Mouse (Mus musculus) activated CD4-positive, CD25-positive, alpha-beta regulatory T cell (primary cell): ENCODE results near the gene Tbc1d8b. TPM values are rescaled to one million over a fixed set of nuclear protein-coding genes. Genes with fewer than 3 reads are reported as not detected.

Experiments used
- polyA plus RNA-seq, 2 experiments: library from polyadenylated mRNA; unstranded; fragments of 100-300 nt; shearing (Covaris generic); gene quantifications; one replicate each; pipeline ENCODE4 v1.2.1; 2017

Tbc1d8b gene
- 10 to 100 TPM in 1 of 2 experiments, 1 to 10 TPM in 1; 7.0 to 10.4 TPM for polyA plus RNA-seq

DNA sequence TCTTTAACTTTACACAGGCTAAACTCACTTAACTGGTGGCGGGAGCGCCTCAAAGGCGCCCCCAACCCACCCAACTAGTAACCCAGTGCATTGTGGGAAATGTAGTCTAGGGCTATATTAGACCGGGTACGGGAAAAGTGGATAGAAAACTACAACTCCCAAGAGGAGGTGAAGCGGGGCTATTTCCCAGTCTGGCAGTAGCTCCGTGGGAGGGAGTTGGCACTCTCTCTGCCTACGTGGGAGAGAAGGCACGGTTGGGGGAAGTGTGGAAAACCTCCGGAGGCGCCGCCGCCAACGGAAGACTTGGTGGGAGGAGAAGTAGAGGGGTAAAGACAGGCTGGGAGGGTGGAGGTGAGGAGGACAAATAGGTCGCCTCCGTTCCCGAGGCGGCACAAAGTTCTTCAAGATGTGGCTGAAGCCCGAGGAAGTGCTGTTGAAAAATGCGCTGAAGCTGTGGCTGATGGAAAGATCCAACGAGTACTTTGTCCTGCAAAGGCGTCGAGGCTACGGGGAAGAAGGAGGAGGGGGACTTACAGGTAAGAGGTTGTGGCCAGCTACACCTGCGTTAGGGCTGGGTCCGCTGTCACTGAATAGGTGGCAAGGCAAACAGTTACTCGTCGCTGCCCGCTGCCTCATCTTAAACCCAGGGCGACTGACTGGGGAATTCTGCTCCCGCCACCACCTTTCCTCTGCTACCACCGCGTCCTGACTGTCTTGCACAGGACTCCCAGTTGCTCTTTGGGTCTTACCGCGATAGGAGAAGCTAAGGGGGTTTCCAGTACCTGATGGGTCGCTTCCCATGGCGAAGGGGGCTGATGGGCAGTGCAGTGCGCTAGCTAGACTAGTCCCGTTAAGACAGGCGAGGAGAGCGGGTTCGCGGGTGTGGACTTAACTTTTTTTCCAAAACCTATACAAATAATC lies at the start of gene Tbc1d8b:
Gene Tbc1d8b, plus strand, starts transcription at position 222 of the 921 bp plus-strand sequence.

DNA sequence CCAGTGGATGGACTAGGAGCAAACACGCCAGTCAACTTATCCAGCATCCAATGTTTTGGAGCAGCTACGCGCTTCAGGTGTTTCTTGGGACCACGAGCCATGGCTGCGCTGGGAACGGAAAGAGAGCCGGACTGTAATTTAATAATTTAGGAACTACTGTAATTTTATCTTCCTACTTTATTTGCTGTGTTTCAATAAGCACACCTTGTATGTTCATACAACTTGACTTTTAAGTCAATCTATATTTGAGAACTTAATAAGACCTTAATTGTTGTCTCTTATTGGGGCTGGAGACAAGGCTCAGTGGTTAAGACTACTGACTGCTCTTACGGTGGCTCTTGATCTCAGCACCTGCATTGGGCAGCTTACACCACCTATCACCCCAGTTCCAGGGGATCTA lies 29.6 kb downstream of the Tbc1d8b start, which contains the start of gene Gm15013:
Gene Gm15013, minus strand, starts transcription at position 101 of the 400 bp plus-strand sequence.

DNA sequence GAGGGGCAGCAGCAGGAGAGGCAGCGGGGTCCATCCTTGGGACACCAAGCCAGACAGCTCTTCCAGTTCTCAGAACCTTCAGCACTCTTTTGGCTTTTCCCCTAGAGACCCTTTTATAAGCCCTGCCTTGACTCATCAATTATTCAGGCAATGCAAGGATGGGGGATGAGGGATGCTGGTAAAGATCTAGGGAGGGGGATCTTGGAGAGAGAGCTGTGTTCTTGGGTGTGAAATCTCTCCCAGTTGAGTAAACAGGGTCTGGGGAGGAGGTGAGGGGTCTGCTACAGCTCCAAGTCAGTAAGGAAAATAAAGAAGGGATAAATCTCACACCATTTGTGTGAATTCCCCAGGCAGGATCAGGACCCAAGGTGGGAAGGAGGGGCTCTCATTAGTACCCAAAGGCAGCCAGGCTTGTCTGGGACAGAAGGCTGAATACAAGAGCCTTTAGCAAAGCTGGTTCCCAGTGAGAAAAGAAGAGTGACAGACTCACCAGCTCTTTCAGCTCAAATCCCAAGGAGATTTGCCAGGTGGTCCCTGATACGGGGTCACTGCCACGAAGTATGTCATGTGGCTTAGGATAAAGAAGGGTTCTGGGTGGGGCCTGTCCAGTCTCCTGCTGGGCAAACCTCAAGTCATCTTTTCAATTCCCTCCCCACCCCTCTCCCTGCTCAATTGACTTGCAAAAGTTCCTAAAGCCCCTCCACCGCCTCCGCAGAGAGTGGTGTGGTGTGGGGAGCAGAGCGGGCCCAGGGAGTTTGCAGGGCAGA lies 97.7 kb downstream of the Tbc1d8b start, which contains the start of gene Ripply1:
Gene Ripply1, minus strand, starts transcription at position 76 of the 767 bp plus-strand sequence.

DNA sequence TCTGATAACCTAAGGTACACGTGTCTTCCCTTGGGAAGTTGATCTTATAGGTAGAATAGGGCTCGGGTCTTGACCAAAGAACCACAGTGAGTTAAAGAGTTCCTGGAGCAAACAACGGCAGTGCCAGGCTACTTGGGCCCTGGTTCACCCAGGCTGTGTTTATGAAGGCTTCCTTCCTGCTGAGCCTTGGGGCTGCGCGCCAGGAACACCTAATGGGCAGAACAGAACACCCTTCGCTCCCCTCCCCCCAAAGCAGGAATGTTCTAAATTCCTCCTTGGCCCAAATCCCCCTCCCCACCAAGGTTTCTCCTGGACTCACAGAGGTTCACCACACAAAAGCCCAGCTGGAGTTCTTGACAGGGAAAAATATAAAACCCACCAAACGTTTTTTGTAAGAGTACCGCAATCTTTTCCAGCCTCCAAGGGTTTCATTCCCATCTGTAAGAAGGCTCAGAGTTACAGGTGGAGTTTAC lies 115.6 kb downstream of the Tbc1d8b start, which contains the start of gene Cldn2:
Gene Cldn2, plus strand, starts transcription at position 423 of the 473 bp plus-strand sequence.

Other genes with a start within 250 kb of the Tbc1d8b start
- under 1 TPM; 0.16 to 0.31 TPM for gene D330045A20Rik, start 204.6 kb upstream of the Tbc1d8b start, polyA plus RNA-seq
- gene Rnf128, start 121.7 kb upstream of the Tbc1d8b start, polyA plus RNA-seq = 1 to 10 TPM; 3.2 to 4.5 TPM
- under 1 TPM in 1 of 2 experiments, not detected in 1; 0.81 TPM for gene Gm15013, start 29.5 kb downstream of the Tbc1d8b start, polyA plus RNA-seq
- gene Ripply1, start 97.4 kb downstream of the Tbc1d8b start, polyA plus RNA-seq = not detected
- not detected for gene Cldn2, start 115.8 kb downstream of the Tbc1d8b start, polyA plus RNA-seq
- gene Morc4, start 186.7 kb downstream of the Tbc1d8b start, polyA plus RNA-seq = under 1 TPM in 1 of 2 experiments, not detected in 1; 0.47 TPM